Comparison of ENCODE assay signal across 20 mouse cellular contexts in the genomic region with DNA sequence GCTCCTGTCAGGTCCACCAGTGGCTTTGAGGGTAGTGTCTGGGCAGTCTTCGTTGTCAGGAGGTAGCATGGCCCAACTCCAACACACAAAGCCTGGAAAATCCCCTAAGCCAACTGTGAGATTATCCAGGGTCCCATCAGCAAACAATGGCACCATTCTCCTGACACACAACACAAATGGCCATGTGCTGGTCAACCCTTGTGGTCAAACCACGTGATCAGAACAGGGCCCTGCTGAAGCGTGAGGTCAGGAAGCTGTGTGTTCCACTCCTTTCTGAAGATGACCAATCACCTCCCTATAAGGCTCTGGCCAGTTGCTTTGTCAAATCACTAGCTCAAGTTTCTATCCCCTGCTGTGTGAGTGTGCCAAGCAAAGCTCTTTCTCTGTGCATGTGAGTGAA. TPM values are rescaled to one million over a fixed set of nuclear protein-coding genes. Genes with fewer than 3 reads are reported as not detected.
A peak's percentile ranks its signal among the peaks of the same experiment; 100 is the strongest.
DNase-seq lines count a peak whose midpoint lies in the region; ATAC-seq and TF ChIP-seq lines count a peak whose summit lies in the region.
"Had no signal": no experiment of that assay in that cellular context is flagged by ENCODE, and none has a peak within 500 bp of the region (broad histone marks: within the 10 kb centered on the region; RNA-seq: fewer than 3 reads in every experiment).

No protein-coding gene starts in this region.

- no peaks in the 10 kb centered on the region for H3K27me3 ChIP-seq in embryonic facial prominence, embryonic 14.5 days (replicated peaks; ENCODE audit: control insufficient read depth, insufficient read depth, low read length)
- H3K27me3 ChIP-seq in embryonic facial prominence, embryonic 10.5 days (replicated peaks; ENCODE audit: low read depth, poor library complexity, severe bottlenecking) = no peaks in the 10 kb centered on the region
- H3K27me3 ChIP-seq in forebrain, embryonic 14.5 days (replicated peaks; ENCODE audit: control insufficient read depth, insufficient read depth, low read length) = no peaks in the 10 kb centered on the region
- H3K27me3 ChIP-seq in liver, embryonic 11.5 days (replicated peaks; ENCODE audit: control insufficient read depth, insufficient read depth, low read length) = no peaks in the 10 kb centered on the region
- H3K27me3 ChIP-seq: forebrain, embryonic 15.5 days; liver, embryonic 15.5 days; neural tube, embryonic 13.5 days had no signal

- H3K4me3 ChIP-seq in embryonic facial prominence, embryonic 14.5 days (ENCODE audit: low read depth, low read length) = no peak overlapping the region
- H3K4me3 ChIP-seq in embryonic facial prominence, embryonic 10.5 days = no peak overlapping the region
- no peak overlapping the region for H3K4me3 ChIP-seq in bone marrow macrophage, adult 2 months (ENCODE audit: insufficient read depth, low read length)
- no peak overlapping the region for H3K4me3 ChIP-seq in forebrain, embryonic 14.5 days (ENCODE audit: low read depth, low read length)
- no peak overlapping the region for H3K4me3 ChIP-seq in liver, embryonic 11.5 days (ENCODE audit: low read depth, low read length)
- H3K4me3 ChIP-seq: forebrain, embryonic 15.5 days; liver, embryonic 15.5 days; neural tube, embryonic 13.5 days had no signal

- peak; percentile 55 for DNase-seq in embryonic facial prominence, embryonic 14.5 days (ENCODE audit: low spot score)
- DNase-seq in embryonic facial prominence, embryonic 10.5 days (ENCODE audit: low spot score) = no peak
- DNase-seq in 3T3-L1 (ENCODE audit: low read depth, low spot score) = peak; percentile 84
- DNase-seq in mesoderm, embryonic 11.5 days (ENCODE audit: low read depth, low spot score) = peak; percentile 15
- no peak for DNase-seq in gastrocnemius, adult 18-20 months (ENCODE audit: low spot score)
- DNase-seq in forebrain, embryonic 14.5 days (ENCODE audit: low spot score) = no peak
- DNase-seq in liver, embryonic 11.5 days (ENCODE audit: low spot score) = no peak
- DNase-seq: adrenal gland, adult 8-10 months; B cell, adult 2 months; cerebellum, adult 18-20 months; gastrocnemius, postnatal 10 days; right cerebral cortex, postnatal 25 days; thymus, postnatal 36 days had no signal

- no peaks in the 10 kb centered on the region for H3K4me1 ChIP-seq in embryonic facial prominence, embryonic 14.5 days (ENCODE audit: control insufficient read depth, insufficient read depth, low read length)
- H3K4me1 ChIP-seq in embryonic facial prominence, embryonic 10.5 days = peaks cover 11% of the 10 kb centered on the region
- H3K4me1 ChIP-seq in bone marrow macrophage, adult 2 months (ENCODE audit: control insufficient read depth, insufficient read depth, low read length) = peaks cover 23% of the 10 kb centered on the region
- H3K4me1 ChIP-seq in forebrain, embryonic 14.5 days (ENCODE audit: control insufficient read depth, insufficient read depth, low read length) = no peaks in the 10 kb centered on the region
- peaks cover 3% of the 10 kb centered on the region; the same call in 1 of the 2 replicates for H3K4me1 ChIP-seq in liver, embryonic 11.5 days (replicated peaks; ENCODE audit: control insufficient read depth, insufficient read depth, low read length)
- H3K4me1 ChIP-seq: forebrain, embryonic 15.5 days had no signal

- TF ChIP-seq CTCF in bone marrow macrophage, adult 2 months (IDR thresholded peaks at IDR 0.05; ENCODE audit: low read depth, low read length) = no peak

- no peak for TF ChIP-seq POLR2A in bone marrow macrophage, adult 2 months (IDR thresholded peaks at IDR 0.05; ENCODE audit: borderline replicate concordance, low read depth, low read length)

- no peak overlapping the region for H3K4me2 ChIP-seq in embryonic facial prominence, embryonic 14.5 days (ENCODE audit: low read depth, low read length)
- no peak overlapping the region for H3K4me2 ChIP-seq in forebrain, embryonic 14.5 days (ENCODE audit: low read length)
- H3K4me2 ChIP-seq in liver, embryonic 11.5 days = no peak overlapping the region
- H3K4me2 ChIP-seq: forebrain, embryonic 15.5 days; hindbrain, embryonic 14.5 days; liver, embryonic 15.5 days; neural tube, embryonic 13.5 days had no signal

- H3K9me3 ChIP-seq in embryonic facial prominence, embryonic 14.5 days (ENCODE audit: control insufficient read depth, low read length) = no peaks in the 10 kb centered on the region
- H3K9me3 ChIP-seq in embryonic facial prominence, embryonic 10.5 days = no peaks in the 10 kb centered on the region
- H3K9me3 ChIP-seq in forebrain, embryonic 14.5 days (replicated peaks; ENCODE audit: control insufficient read depth, low read length) = no peaks in the 10 kb centered on the region
- H3K9me3 ChIP-seq in liver, embryonic 11.5 days (ENCODE audit: control insufficient read depth, low read length) = no peaks in the 10 kb centered on the region
- H3K9me3 ChIP-seq: forebrain, embryonic 15.5 days; liver, embryonic 15.5 days; neural tube, embryonic 13.5 days had no signal

- 35% methylated on average over 3 of the region's 3 CpGs for WGBS in embryonic facial prominence, embryonic 14.5 days
- 50% methylated on average over 3 of the region's 3 CpGs for WGBS in embryonic facial prominence, embryonic 10.5 days
- 50% methylated on average over 3 of the region's 3 CpGs for WGBS in forebrain, embryonic 14.5 days
- 46% methylated on average over 3 of the region's 3 CpGs for WGBS in liver, embryonic 11.5 days

- H3K36me3 ChIP-seq in embryonic facial prominence, embryonic 14.5 days (ENCODE audit: control insufficient read depth, insufficient read depth, low read length) = 0 out of 2 replicates have a peak, but pooled peaks cover 5% of the 10 kb centered on the region
- peaks cover 21% of the 10 kb centered on the region for H3K36me3 ChIP-seq in embryonic facial prominence, embryonic 10.5 days (replicated peaks)
- H3K36me3 ChIP-seq in forebrain, embryonic 14.5 days (ENCODE audit: control insufficient read depth, insufficient read depth, low read length) = no peaks in the 10 kb centered on the region
- no peaks in the 10 kb centered on the region; the same call in 1 of the 2 replicates for H3K36me3 ChIP-seq in liver, embryonic 11.5 days (ENCODE audit: control insufficient read depth, insufficient read depth, low read length)
- H3K36me3 ChIP-seq: forebrain, embryonic 15.5 days; liver, embryonic 15.5 days had no signal

- H3K27ac ChIP-seq in embryonic facial prominence, embryonic 14.5 days (replicated peaks; ENCODE audit: low read depth, low read length) = no peak overlapping the region
- H3K27ac ChIP-seq in embryonic facial prominence, embryonic 10.5 days (replicated peaks) = no peak overlapping the region; the same call in 1 of the 2 replicates
- H3K27ac ChIP-seq in bone marrow macrophage, adult 2 months (ENCODE audit: insufficient read depth, low read depth, low read length) = 0 out of 2 replicates have a peak overlapping the region, but pooled peaks have one; percentile 14
- H3K27ac ChIP-seq in forebrain, embryonic 14.5 days (ENCODE audit: low read depth, low read length) = no peak overlapping the region
- no peak overlapping the region for H3K27ac ChIP-seq in liver, embryonic 11.5 days (ENCODE audit: low read depth, low read length)
- H3K27ac ChIP-seq: forebrain, embryonic 15.5 days; hindbrain, embryonic 14.5 days; liver, embryonic 15.5 days; neural tube, embryonic 13.5 days had no signal

- ATAC-seq in embryonic facial prominence, embryonic 14.5 days (ENCODE audit: low read depth) = peak; percentile 64; the same call in 1 of the 2 replicates
- ATAC-seq in forebrain, embryonic 14.5 days = no peak
- ATAC-seq in liver, embryonic 11.5 days (replicated peaks; ENCODE audit: low FRiP score) = no peak
- ATAC-seq: forebrain, embryonic 15.5 days; intestine, embryonic 16.5 days; lung, postnatal 0 days had no signal

- no peak overlapping the region for H3K9ac ChIP-seq in embryonic facial prominence, embryonic 14.5 days (ENCODE audit: low read depth, low read length)
- H3K9ac ChIP-seq in forebrain, embryonic 14.5 days (ENCODE audit: low read length) = no peak overlapping the region
- no peak overlapping the region for H3K9ac ChIP-seq in liver, embryonic 11.5 days (ENCODE audit: low read depth, low read length)
- H3K9ac ChIP-seq: forebrain, embryonic 15.5 days; hindbrain, embryonic 14.5 days; liver, embryonic 15.5 days; neural tube, embryonic 13.5 days had no signal

RNA-seq across cellular contexts. Expression of gene Agpat3, which starts 47.3 kb away (rescaled TPM):
- polyA plus RNA-seq in embryonic facial prominence, embryonic 14.5 days (2014; fragmentation: Nextera tagmentation; extraction: Ambion mirVana) = 83.2 and 86.1 TPM in 2 replicates
- polyA plus RNA-seq in embryonic facial prominence, embryonic 10.5 days (2016; fragmentation: Nextera tagmentation; extraction: Ambion mirVana) = 32.8 and 39.8 TPM in 2 replicates
- 36.8 and 39.8 TPM in 2 replicates for polyA plus RNA-seq in bone marrow macrophage, adult 2 months (2012; ENCODE audit: insufficient read depth, insufficient read length, missing spikeins)
- 100 to 1,000 TPM; 115 to 118 TPM for total RNA-seq in gastrocnemius, adult 18-20 months (2021)
- 46.0 and 63.2 TPM in 2 replicates for polyA plus RNA-seq in forebrain, embryonic 14.5 days (2014; fragmentation: Nextera tagmentation; extraction: Ambion mirVana)
- 28.7 and 32.8 TPM in 2 replicates for polyA plus RNA-seq in liver, embryonic 11.5 days (2014; fragmentation: Nextera tagmentation; extraction: Ambion mirVana)

Comparison
In these comparisons a context has a peak if more than half of its experiments do, and no peak if none do; other contexts are left out.
1. DNase-seq: peak in embryonic facial prominence, embryonic 14.5 days (single experiment), 3T3-L1 (single experiment) and mesoderm, embryonic 11.5 days (single experiment); none in embryonic facial prominence, embryonic 10.5 days (single experiment), gastrocnemius, adult 18-20 months (single experiment), forebrain, embryonic 14.5 days (single experiment) and liver, embryonic 11.5 days (single experiment).